Mouse (Mus musculus): ENCODE data around the gene Oxld1. TPM values are rescaled to one million over a fixed set of nuclear protein-coding genes. Genes with fewer than 3 reads are reported as not detected.
"Not testable (repeated sequence)": the region's sequence is repeated elsewhere in the genome, so short reads cannot be mapped to it uniquely, and the experiment has no call there.

Gene Oxld1
- total RNA-seq, 2 experiments from 2014 or later = 19.3 to 24.8 TPM

GRCm38 (mm10) chr11:120426727-120427126, 31.1 kb downstream of the Oxld1 start:
- no peak for DNase-seq (ENCODE audit: low spot score in 2 of 2)

- peak; percentile 26 to 61 for DNase-seq (ENCODE audit: low spot score in 2 of 2)
These were observed 34.1 kb downstream of the Oxld1 start for GRCm38 (mm10) chr11:120423569-120424295.

- no peak for DNase-seq (ENCODE audit: low spot score in 2 of 2)
These were observed 35.0 kb downstream of the Oxld1 start for GRCm38 (mm10) chr11:120422651-120423568.

GRCm38 (mm10) chr11:120418592-120418991, 39.3 kb downstream of the Oxld1 start:
- no peak for DNase-seq (ENCODE audit: low spot score in 2 of 2)

GRCm38 (mm10) chr11:120417852-120418251, 40.0 kb downstream of the Oxld1 start:
- DNase-seq (ENCODE audit: low spot score in 2 of 2) = no peak

GRCm38 (mm10) chr11:120413621-120414020, 44.2 kb downstream of the Oxld1 start:
- DNase-seq (ENCODE audit: low spot score in 2 of 2) = not testable (repeated sequence)

Other genes with a start within 250 kb of the Oxld1 start
- 10 to 100 TPM; 13.6 to 15.1 TPM for gene Bahcc1, start 225.1 kb downstream of the Oxld1 start, total RNA-seq (2021)
- 100 to 1,000 TPM; 861 to 883 TPM for gene Actg1, start 109.5 kb downstream of the Oxld1 start, total RNA-seq (2021)
- gene Fscn2, start 96.5 kb downstream of the Oxld1 start, total RNA-seq (2021) = under 1 TPM; 0.52 to 0.98 TPM
- 10 to 100 TPM; 16.7 to 16.9 TPM for gene Faap100, start 79.3 kb downstream of the Oxld1 start, total RNA-seq (2021)
- gene Nploc4, start 20.4 kb downstream of the Oxld1 start, total RNA-seq (2021) = 10 to 100 TPM; 68.0 to 80.5 TPM
- gene Tspan10, start 15.4 kb downstream of the Oxld1 start, total RNA-seq (2021) = 1 to 10 TPM in 1 of 2 experiments, not detected in 1; 4.6 TPM
- under 1 TPM in 1 of 2 experiments, not detected in 1; 0.39 TPM for gene Pde6g, start 4.6 kb downstream of the Oxld1 start, total RNA-seq (2021)
- gene Ccdc137, start within 50 bp of the Oxld1 start, total RNA-seq (2021) = 10 to 100 TPM in 1 of 2 experiments, 1 to 10 TPM in 1; 8.9 to 10.1 TPM
- 10 to 100 TPM; 20.8 to 23.8 TPM for gene Arl16, start 9.5 kb upstream of the Oxld1 start, total RNA-seq (2021)
- 100 to 1,000 TPM; 116 to 122 TPM for gene Mrpl12, start 26.5 kb upstream of the Oxld1 start, total RNA-seq (2021)
- 10 to 100 TPM; 19.6 to 20.0 TPM for gene Slc25a10, start 33.8 kb upstream of the Oxld1 start, total RNA-seq (2021)
- under 1 TPM in 1 of 2 experiments, not detected in 1; 0.26 TPM for gene Gcgr, start 72.6 kb upstream of the Oxld1 start, total RNA-seq (2021)
- gene Mcrip1, start 91.7 kb upstream of the Oxld1 start, total RNA-seq (2021) = 10 to 100 TPM; 74.0 to 81.3 TPM
- 10 to 100 TPM; 80.7 to 99.3 TPM for gene Ppp1r27, start 93.1 kb upstream of the Oxld1 start, total RNA-seq (2021)
- 100 to 1,000 TPM; 527 to 538 TPM for gene P4hb, start 115.2 kb upstream of the Oxld1 start, total RNA-seq (2021)
- 100 to 1,000 TPM; 278 to 300 TPM for gene Arhgdia, start 123.6 kb upstream of the Oxld1 start, total RNA-seq (2021)
- gene Alyref, start 140.3 kb upstream of the Oxld1 start, total RNA-seq (2021) = 100 to 1,000 TPM; 112 to 113 TPM
- gene Anapc11, start 140.4 kb upstream of the Oxld1 start, total RNA-seq (2021) = 10 to 100 TPM; 72.5 to 86.2 TPM
- 1 to 10 TPM in 1 of 2 experiments, not detected in 1; 1.3 TPM for gene Npb, start 150.4 kb upstream of the Oxld1 start, total RNA-seq (2021)
- 10 to 100 TPM; 36.6 to 41.4 TPM for gene Pcyt2, start 159.9 kb upstream of the Oxld1 start, total RNA-seq (2021)
- gene Sirt7, start 167.2 kb upstream of the Oxld1 start, total RNA-seq (2021) = 10 to 100 TPM; 12.2 to 12.6 TPM
- gene Mafg, start 175.5 kb upstream of the Oxld1 start, total RNA-seq (2021) = 10 to 100 TPM; 36.7 to 42.6 TPM
- 10 to 100 TPM; 27.6 to 29.0 TPM for gene Pycr1, start 185.7 kb upstream of the Oxld1 start, total RNA-seq (2021)
- 10 to 100 TPM; 81.2 to 83.4 TPM for gene Myadml2, start 190.1 kb upstream of the Oxld1 start, total RNA-seq (2021)
- gene Notum, start 203.1 kb upstream of the Oxld1 start, total RNA-seq (2021) = 1 to 10 TPM; 1.2 to 1.7 TPM
- 10 to 100 TPM; 48.6 to 55.3 TPM for gene Aspscr1, start 214.9 kb upstream of the Oxld1 start, total RNA-seq (2021)

Measured in gastrocnemius, postnatal 4 days (tissue).